Mouse (Mus musculus): ENCODE measurements around the gene Kcnc4.
A peak's percentile ranks its signal among the peaks of the same experiment; 100 is the strongest.

The Kcnc4 gene

GRCm38 (mm10) chr3:107458104-107458503, 1.2 kb downstream of the Kcnc4 start:
- no peak for DNase-seq (ENCODE audit: low read depth)

- DNase-seq (ENCODE audit: low read depth) = no peak
These were observed 5.1 kb downstream of the Kcnc4 start for GRCm38 (mm10) chr3:107454280-107454679.

- peak; percentile 29 for DNase-seq (ENCODE audit: low read depth)
These were observed 12.5 kb downstream of the Kcnc4 start for GRCm38 (mm10) chr3:107446822-107447221.

GRCm38 (mm10) chr3:107443866-107444265, 15.5 kb downstream of the Kcnc4 start:
- no peak for DNase-seq (ENCODE audit: low read depth)

GRCm38 (mm10) chr3:107442191-107442590, 17.2 kb downstream of the Kcnc4 start:
- no peak for DNase-seq (ENCODE audit: low read depth)

- DNase-seq (ENCODE audit: low read depth) = no peak
These were observed 18.0 kb downstream of the Kcnc4 start for GRCm38 (mm10) chr3:107441306-107441705.

GRCm38 (mm10) chr3:107439280-107439679, 20.1 kb downstream of the Kcnc4 start:
- DNase-seq (ENCODE audit: low read depth) = no peak

- DNase-seq (ENCODE audit: low read depth) = no peak
These were observed 21.7 kb downstream of the Kcnc4 start for GRCm38 (mm10) chr3:107437666-107438065.

GRCm38 (mm10) chr3:107436434-107436833, 22.9 kb downstream of the Kcnc4 start:
- no peak for DNase-seq (ENCODE audit: low read depth)

GRCm38 (mm10) chr3:107433614-107434013, 25.7 kb downstream of the Kcnc4 start:
- no peak for DNase-seq (ENCODE audit: low read depth)

GRCm38 (mm10) chr3:107431268-107431667, 28.1 kb downstream of the Kcnc4 start:
- no peak for DNase-seq (ENCODE audit: low read depth)

- DNase-seq (ENCODE audit: low read depth) = no peak
These were observed 34.9 kb downstream of the Kcnc4 start for GRCm38 (mm10) chr3:107424258-107425041.

- DNase-seq (ENCODE audit: low read depth) = no peak
These were observed 39.2 kb downstream of the Kcnc4 start for GRCm38 (mm10) chr3:107420156-107420555.

- no peak for DNase-seq (ENCODE audit: low read depth)
These were observed 42.1 kb downstream of the Kcnc4 start for GRCm38 (mm10) chr3:107417287-107417644.

GRCm38 (mm10) chr3:107416541-107417286, 42.6 kb downstream of the Kcnc4 start:
- no peak for DNase-seq (ENCODE audit: low read depth)

GRCm38 (mm10) chr3:107413093-107413492, 46.3 kb downstream of the Kcnc4 start:
- no peak for DNase-seq (ENCODE audit: low read depth)

GRCm38 (mm10) chr3:107412509-107412908, 46.8 kb downstream of the Kcnc4 start:
- DNase-seq (ENCODE audit: low read depth) = no peak

GRCm38 (mm10) chr3:107411669-107412068, 47.7 kb downstream of the Kcnc4 start:
- DNase-seq (ENCODE audit: low read depth) = no peak

- no peak for DNase-seq (ENCODE audit: low read depth)
These were observed 58.0 kb downstream of the Kcnc4 start for GRCm38 (mm10) chr3:107401401-107401800.

GRCm38 (mm10) chr3:107399991-107400640, 59.2 kb downstream of the Kcnc4 start:
- no peak for DNase-seq (ENCODE audit: low read depth)

- DNase-seq (ENCODE audit: low read depth) = no peak
These were observed 68.2 kb downstream of the Kcnc4 start for GRCm38 (mm10) chr3:107391198-107391597.

All from 416B (cell line).